In the genomic region with DNA sequence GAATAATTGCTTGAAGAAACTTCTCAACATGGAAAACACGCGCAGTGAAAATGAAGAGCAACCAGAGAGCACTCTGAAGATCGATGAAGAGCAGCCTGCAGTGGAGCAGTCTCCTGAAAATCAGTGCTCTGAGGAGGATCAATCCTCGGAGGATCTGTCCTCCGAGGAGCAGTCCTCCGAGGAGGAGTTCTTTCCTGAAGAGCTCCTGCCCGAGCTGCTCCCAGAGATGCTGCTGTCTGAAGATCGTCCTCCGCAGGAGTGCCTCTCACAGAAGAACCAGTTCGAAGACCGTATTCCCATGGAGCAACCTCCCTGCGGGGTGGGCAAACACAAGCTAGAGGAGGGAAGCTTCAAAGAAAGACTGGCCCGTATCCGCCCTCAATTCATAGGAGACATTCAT, we compare ENCODE assay signal across 9 mouse cellular contexts. TPM values are rescaled to one million over a fixed set of nuclear protein-coding genes. Genes with fewer than 3 reads are reported as not detected.
DNase-seq lines count a peak whose midpoint lies in the region; ATAC-seq and TF ChIP-seq lines count a peak whose summit lies in the region.
"Had no signal": no experiment of that assay in that cellular context is flagged by ENCODE, and none has a peak within 500 bp of the region (broad histone marks: within the 10 kb centered on the region; RNA-seq: fewer than 3 reads in every experiment).

No protein-coding gene starts in this region.

- H3K4me2 ChIP-seq in forebrain, postnatal 0 days (ENCODE audit: low read depth) = peak overlapping the region; percentile 55
- peak overlapping the region; percentile 54 for H3K4me2 ChIP-seq in liver, embryonic 14.5 days (ENCODE audit: low read depth)
- H3K4me2 ChIP-seq in stomach, embryonic 16.5 days (ENCODE audit: low read depth, low read length) = peak overlapping the region; percentile 54

- peak; percentile 0 to 4 for DNase-seq in heart, adult 18-20 months
- no peak for DNase-seq in heart, postnatal 25 days (ENCODE audit: low spot score)
- DNase-seq in cerebellum, adult 18-20 months = peak; percentile 4 to 29
- no peak for DNase-seq in forebrain, postnatal 0 days
- DNase-seq in liver, embryonic 14.5 days (ENCODE audit: low read depth in 3 of 3, low spot score in 3 of 3) = no peak
- no peak for DNase-seq in frontal cortex, postnatal 10 days (ENCODE audit: low spot score in 2 of 2)
- no peak for DNase-seq in layer of hippocampus, adult 11-12 months (ENCODE audit: low spot score)

- TF ChIP-seq CTCF in forebrain, postnatal 0 days (IDR thresholded peaks at IDR 0.05; ENCODE audit: low read depth) = no peak
- no peak for TF ChIP-seq CTCF in liver, embryonic 14.5 days (IDR thresholded peaks at IDR 0.05; ENCODE audit: low read depth)

- H3K4me3 ChIP-seq in forebrain, postnatal 0 days (ENCODE audit: low read depth, low read length) = peak overlapping the region; percentile 50
- peak overlapping the region; percentile 31 to 68; a peak in 2 of 4 replicates for H3K4me3 ChIP-seq in liver, embryonic 14.5 days (ENCODE audit: insufficient read depth in 1 of 2, low read depth in 2 of 2, low read length in 2 of 2)
- peak overlapping the region; percentile 56 for H3K4me3 ChIP-seq in stomach, embryonic 16.5 days (replicated peaks; ENCODE audit: low read length)

- H3K27me3 ChIP-seq in forebrain, postnatal 0 days (ENCODE audit: insufficient read depth, low read length) = no peaks in the 10 kb centered on the region
- H3K27me3 ChIP-seq in liver, embryonic 14.5 days (ENCODE audit: control insufficient read depth, insufficient read depth, low read length) = no peaks in the 10 kb centered on the region
- no peaks in the 10 kb centered on the region for H3K27me3 ChIP-seq in stomach, embryonic 16.5 days (ENCODE audit: control insufficient read depth, insufficient read depth, low read length)

- intact Hi-C loops in heart, postnatal 25 days (cut with DNase I) = loop anchor here (5.0 kb wide), 1 partner anchor 386 kb away; no protein-coding TSS in a partner anchor

- peak; percentile 30 for ATAC-seq in forebrain, postnatal 0 days
- no peak for ATAC-seq in liver, embryonic 14.5 days (ENCODE audit: insufficient read depth)
- ATAC-seq in stomach, embryonic 16.5 days (ENCODE audit: insufficient read depth, low FRiP score) = no peak

- peak overlapping the region; percentile 70 for H3K9ac ChIP-seq in forebrain, postnatal 0 days
- H3K9ac ChIP-seq in liver, embryonic 14.5 days (replicated peaks) = no peak overlapping the region
- peak overlapping the region; percentile 64 for H3K9ac ChIP-seq in stomach, embryonic 16.5 days (ENCODE audit: low read length)

- H3K36me3 ChIP-seq in forebrain, postnatal 0 days (ENCODE audit: insufficient read depth) = no peaks in the 10 kb centered on the region
- no peaks in the 10 kb centered on the region for H3K36me3 ChIP-seq in liver, embryonic 14.5 days (replicated peaks; ENCODE audit: control insufficient read depth, insufficient read depth, low read depth)
- H3K36me3 ChIP-seq in stomach, embryonic 16.5 days (ENCODE audit: control insufficient read depth, insufficient read depth, low read length) = no peaks in the 10 kb centered on the region

- no peak for TF ChIP-seq EP300 in liver, embryonic 14.5 days (IDR thresholded peaks at IDR 0.05; ENCODE audit: low read depth)

- 36% methylated on average over 14 of the region's 14 CpGs for WGBS in forebrain, postnatal 0 days
- WGBS in liver, embryonic 14.5 days (ENCODE audit: insufficient replicate concordance) = 19% methylated on average over 14 of the region's 14 CpGs
- 26% methylated on average over 14 of the region's 14 CpGs for WGBS in stomach, embryonic 16.5 days

- H3K27ac ChIP-seq in forebrain, postnatal 0 days (ENCODE audit: low read depth, low read length) = peak overlapping the region; percentile 95
- H3K27ac ChIP-seq in liver, embryonic 14.5 days = no peak overlapping the region
- peak overlapping the region; percentile 75; the same call in 1 of the 2 replicates for H3K27ac ChIP-seq in stomach, embryonic 16.5 days (ENCODE audit: low read length)

- H3K9me3 ChIP-seq in forebrain, postnatal 0 days (ENCODE audit: low read length) = no peaks in the 10 kb centered on the region
- H3K9me3 ChIP-seq in liver, embryonic 14.5 days (ENCODE audit: control insufficient read depth, low read length) = no peaks in the 10 kb centered on the region
- no peaks in the 10 kb centered on the region for H3K9me3 ChIP-seq in stomach, embryonic 16.5 days (replicated peaks; ENCODE audit: control insufficient read depth, low read length)

- no peaks in the 10 kb centered on the region for H3K4me1 ChIP-seq in forebrain, postnatal 0 days (ENCODE audit: insufficient read depth)
- H3K4me1 ChIP-seq in liver, embryonic 14.5 days (replicated peaks; ENCODE audit: control insufficient read depth in 2 of 2, insufficient read depth in 2 of 2, low read length in 1 of 2) = no peaks in the 10 kb centered on the region
- no peaks in the 10 kb centered on the region for H3K4me1 ChIP-seq in stomach, embryonic 16.5 days (ENCODE audit: control insufficient read depth, insufficient read depth, low read length)

RNA-seq across cellular contexts. Expression of gene Tceal1, which starts 1.0 kb away (rescaled TPM):
- 1 to 10 TPM; 4.2 to 4.4 TPM for total RNA-seq in heart, adult 18-20 months (2021)
- 1 to 10 TPM; 3.7 to 4.6 TPM for total RNA-seq in heart, postnatal 25 days (2021)
- 23.8 TPM in 2 replicates for total RNA-seq in forebrain, postnatal 0 days (2014; rRNA removed)
- polyA plus RNA-seq in forebrain, postnatal 0 days (2015; fragmentation: Nextera tagmentation; extraction: Ambion mirVana) = 19.7 and 20.7 TPM in 2 replicates
- 0.21 and 0.37 TPM in 2 replicates for polyA plus RNA-seq in liver, embryonic 14.5 days (2012; rRNA removed)
- polyA plus RNA-seq in liver, embryonic 14.5 days (2014; fragmentation: Nextera tagmentation; extraction: Ambion mirVana) = 0.83 and 0.96 TPM in 2 replicates
- polyA plus RNA-seq in stomach, embryonic 16.5 days (2015; fragmentation: Nextera tagmentation; extraction: Ambion mirVana) = 9.1 and 10.4 TPM in 2 replicates
- total RNA-seq: MEL had no signal

RNA-seq across cellular contexts. Expression of gene Morf4l2, which starts 34.7 kb away (rescaled TPM):
- total RNA-seq in heart, adult 18-20 months (2021) = 10 to 100 TPM; 74.8 to 92.7 TPM
- 100 to 1,000 TPM in 1 of 2 experiments, 10 to 100 TPM in 1; 89.8 to 107 TPM for total RNA-seq in heart, postnatal 25 days (2021)
- total RNA-seq in forebrain, postnatal 0 days (2014; rRNA removed) = 542 and 544 TPM in 2 replicates
- 603 and 616 TPM in 2 replicates for polyA plus RNA-seq in forebrain, postnatal 0 days (2015; fragmentation: Nextera tagmentation; extraction: Ambion mirVana)
- 73.8 and 111 TPM in 2 replicates for polyA plus RNA-seq in liver, embryonic 14.5 days (2012; rRNA removed)
- 191 and 193 TPM in 2 replicates for polyA plus RNA-seq in liver, embryonic 14.5 days (2014; fragmentation: Nextera tagmentation; extraction: Ambion mirVana)
- 496 and 508 TPM in 2 replicates for polyA plus RNA-seq in stomach, embryonic 16.5 days (2015; fragmentation: Nextera tagmentation; extraction: Ambion mirVana)

Comparison
In these comparisons a context has a peak if more than half of its experiments do, and no peak if none do; other contexts are left out.
1. DNase-seq: peak in heart, adult 18-20 months (2 of 2) and cerebellum, adult 18-20 months (2 of 2); none in heart, postnatal 25 days (single experiment), forebrain, postnatal 0 days (single experiment), liver, embryonic 14.5 days (0 of 3), frontal cortex, postnatal 10 days (0 of 2) and layer of hippocampus, adult 11-12 months (single experiment).
2. Peak in every context shown above with its lines, with median percentiles within 50 percentile points of each other: H3K4me2 ChIP-seq and H3K4me3 ChIP-seq.